Mouse (Mus musculus): ENCODE results near the gene Susd2. TPM values are rescaled to one million over a fixed set of nuclear protein-coding genes. Genes with fewer than 3 reads are reported as not detected.

The Susd2 gene
- polyA plus RNA-seq, 1 experiment = 11.1 TPM

- H3K27me3 ChIP-seq (ENCODE audit: control insufficient read depth, insufficient read depth, low read length) = no peaks in the 10 kb centered on the region
- TF ChIP-seq CTCF (IDR thresholded peaks at IDR 0.05; ENCODE audit: borderline replicate concordance, control insufficient read depth, extremely low read depth, insufficient read depth, low read length, poor library complexity) (no peak), POLR2A (IDR thresholded peaks at IDR 0.05; ENCODE audit: control insufficient read depth, extremely low read depth, insufficient read depth, low read length, poor library complexity) (no peak)
- no peak overlapping the region for H3K4me3 ChIP-seq (ENCODE audit: control insufficient read depth, insufficient read depth, low read length)
- peaks cover 27% of the 10 kb centered on the region for H3K36me3 ChIP-seq (ENCODE audit: control insufficient read depth, insufficient read depth, low read length)
- no peak for DNase-seq
- WGBS = 98% methylated on average over 7 of the region's 7 CpGs
- no peak overlapping the region for H3K27ac ChIP-seq (ENCODE audit: control insufficient read depth, insufficient read depth, low read length)
- H3K4me1 ChIP-seq (replicated peaks; ENCODE audit: control insufficient read depth, insufficient read depth, low read length) = no peaks in the 10 kb centered on the region
Measured at GRCm38 (mm10) chr10:75657772-75658171, 14.0 kb upstream of the Susd2 start.

- no peaks in the 10 kb centered on the region for H3K27me3 ChIP-seq (ENCODE audit: control insufficient read depth, insufficient read depth, low read length)
- H3K4me3 ChIP-seq (ENCODE audit: control insufficient read depth, insufficient read depth, low read length) = no peak overlapping the region
- H3K27ac ChIP-seq (ENCODE audit: control insufficient read depth, insufficient read depth, low read length) = no peak overlapping the region
- no peak for TF ChIP-seq POLR2A (IDR thresholded peaks at IDR 0.05; ENCODE audit: control insufficient read depth, extremely low read depth, insufficient read depth, low read length, poor library complexity)
- no peak for TF ChIP-seq CTCF (IDR thresholded peaks at IDR 0.05; ENCODE audit: borderline replicate concordance, control insufficient read depth, extremely low read depth, insufficient read depth, low read length, poor library complexity)
- WGBS = 97% methylated on average over 5 of the region's 5 CpGs
- no peaks in the 10 kb centered on the region for H3K4me1 ChIP-seq (replicated peaks; ENCODE audit: control insufficient read depth, insufficient read depth, low read length)
- DNase-seq = no peak
- peaks cover 33% of the 10 kb centered on the region for H3K36me3 ChIP-seq (ENCODE audit: control insufficient read depth, insufficient read depth, low read length)
Measured at GRCm38 (mm10) chr10:75657165-75657564, 13.4 kb upstream of the Susd2 start.

GRCm38 (mm10) chr10:75654053-75654452 is 10.2 kb upstream of the Susd2 start:
- WGBS = 94% methylated on average over 4 of the region's 4 CpGs
- DNase-seq = no peak
- Histone ChIP-seq H3K36me3 (ENCODE audit: control insufficient read depth, insufficient read depth, low read length) (peaks cover 51% of the 10 kb centered on the region), H3K27ac (ENCODE audit: control insufficient read depth, insufficient read depth, low read length) (no peak overlapping the region), H3K27me3 (ENCODE audit: control insufficient read depth, insufficient read depth, low read length) (no peaks in the 10 kb centered on the region), H3K4me1 (replicated peaks; ENCODE audit: control insufficient read depth, insufficient read depth, low read length) (no peaks in the 10 kb centered on the region), H3K4me3 (ENCODE audit: control insufficient read depth, insufficient read depth, low read length) (no peak overlapping the region)
- TF ChIP-seq POLR2A (IDR thresholded peaks at IDR 0.05; ENCODE audit: control insufficient read depth, extremely low read depth, insufficient read depth, low read length, poor library complexity) (no peak), CTCF (IDR thresholded peaks at IDR 0.05; ENCODE audit: borderline replicate concordance, control insufficient read depth, extremely low read depth, insufficient read depth, low read length, poor library complexity) (no peak)

- peaks cover 42% of the 10 kb centered on the region for H3K36me3 ChIP-seq (ENCODE audit: control insufficient read depth, insufficient read depth, low read length)
- H3K27me3 ChIP-seq (ENCODE audit: control insufficient read depth, insufficient read depth, low read length) = no peaks in the 10 kb centered on the region
- H3K4me1 ChIP-seq (replicated peaks; ENCODE audit: control insufficient read depth, insufficient read depth, low read length) = no peaks in the 10 kb centered on the region
- no peak for DNase-seq
- no peak overlapping the region for H3K27ac ChIP-seq (ENCODE audit: control insufficient read depth, insufficient read depth, low read length)
- TF ChIP-seq POLR2A (IDR thresholded peaks at IDR 0.05; ENCODE audit: control insufficient read depth, extremely low read depth, insufficient read depth, low read length, poor library complexity) = no peak
- no peak overlapping the region for H3K4me3 ChIP-seq (ENCODE audit: control insufficient read depth, insufficient read depth, low read length)
- 97% methylated on average over 16 of the region's 16 CpGs for WGBS
Measured at GRCm38 (mm10) chr10:75651381-75652068, 7.7 kb upstream of the Susd2 start.

- Histone ChIP-seq H3K4me1 (replicated peaks; ENCODE audit: control insufficient read depth, insufficient read depth, low read length) (no peaks in the 10 kb centered on the region), H3K27me3 (ENCODE audit: control insufficient read depth, insufficient read depth, low read length) (no peaks in the 10 kb centered on the region), H3K4me3 (ENCODE audit: control insufficient read depth, insufficient read depth, low read length) (no peak overlapping the region), H3K36me3 (ENCODE audit: control insufficient read depth, insufficient read depth, low read length) (peaks cover 37% of the 10 kb centered on the region), H3K27ac (ENCODE audit: control insufficient read depth, insufficient read depth, low read length) (no peak overlapping the region)
- WGBS = 94% methylated on average over 6 of the region's 6 CpGs
- no peak for DNase-seq
- TF ChIP-seq CTCF (IDR thresholded peaks at IDR 0.05; ENCODE audit: borderline replicate concordance, control insufficient read depth, extremely low read depth, insufficient read depth, low read length, poor library complexity) (no peak), POLR2A (IDR thresholded peaks at IDR 0.05; ENCODE audit: control insufficient read depth, extremely low read depth, insufficient read depth, low read length, poor library complexity) (no peak)
Measured at GRCm38 (mm10) chr10:75650306-75650902, 6.6 kb upstream of the Susd2 start.

GRCm38 (mm10) chr10:75649406-75649995 is 5.7 kb upstream of the Susd2 start:
- Histone ChIP-seq H3K4me3 (ENCODE audit: control insufficient read depth, insufficient read depth, low read length) (no peak overlapping the region), H3K27ac (ENCODE audit: control insufficient read depth, insufficient read depth, low read length) (no peak overlapping the region), H3K27me3 (ENCODE audit: control insufficient read depth, insufficient read depth, low read length) (no peaks in the 10 kb centered on the region), H3K36me3 (ENCODE audit: control insufficient read depth, insufficient read depth, low read length) (peaks cover 37% of the 10 kb centered on the region), H3K4me1 (replicated peaks; ENCODE audit: control insufficient read depth, insufficient read depth, low read length) (no peaks in the 10 kb centered on the region)
- TF ChIP-seq CTCF (IDR thresholded peaks at IDR 0.05; ENCODE audit: borderline replicate concordance, control insufficient read depth, extremely low read depth, insufficient read depth, low read length, poor library complexity) (no peak), POLR2A (IDR thresholded peaks at IDR 0.05; ENCODE audit: control insufficient read depth, extremely low read depth, insufficient read depth, low read length, poor library complexity) (no peak)
- WGBS = 92% methylated on average over 4 of the region's 4 CpGs
- DNase-seq = no peak
